Mouse (Mus musculus) hindbrain, embryonic 16.5 days (tissue): Measurements from ENCODE around the gene Slc46a1. TPM values are rescaled to one million over a fixed set of nuclear protein-coding genes. Genes with fewer than 3 reads are reported as not detected.

Experiments used
- ATAC-seq: fragments of 200-750 bp; cut with Nextera tagmentation; 2 replicates; pipeline ENCODE4 v1.8.0; 2017; ENCODE audit warnings: moderate TSS enrichment, moderate library complexity
- H3K27ac ChIP-seq: fragments of 300-500 bp; sonication (generic); 2 replicates; pipeline ENCODE4 v1.5.1; 2014; ENCODE audit warnings: low read depth, mild to moderate bottlenecking, control low read depth, low read length, moderate library complexity
- H3K27me3 ChIP-seq: fragments of 300-500 bp; sonication (generic); replicated peaks from 2 replicates; pipeline ENCODE4 v1.6.1; 2014; ENCODE audit warnings: low read length; ENCODE audit not compliant: control insufficient read depth, insufficient read depth
- H3K36me3 ChIP-seq: fragments of 300-500 bp; sonication (generic); 2 replicates; pipeline ENCODE4 v1.6.1; 2014; ENCODE audit warnings: mild to moderate bottlenecking, low read length, moderate library complexity, mixed read lengths; ENCODE audit not compliant: control insufficient read depth, insufficient read depth
- H3K4me1 ChIP-seq: fragments of 300-500 bp; sonication (generic); 2 replicates; pipeline ENCODE4 v1.6.1; 2014; ENCODE audit warnings: low read depth, low read length; ENCODE audit not compliant: control insufficient read depth, insufficient read depth
- H3K4me2 ChIP-seq: fragments of 300-500 bp; sonication (generic); 2 replicates; pipeline ENCODE4 v1.6.1; 2014; ENCODE audit warnings: mild to moderate bottlenecking, low read length, control low read depth, moderate library complexity
- H3K4me3 ChIP-seq: fragments of 300-500 bp; sonication (generic); 2 replicates; pipeline ENCODE4 v1.5.1; 2014; ENCODE audit warnings: mild to moderate bottlenecking, low read length, control low read depth, moderate library complexity
- H3K9ac ChIP-seq: fragments of 300-500 bp; sonication (generic); 2 replicates; pipeline ENCODE4 v1.6.1; 2014; ENCODE audit warnings: low read depth, mild to moderate bottlenecking, control low read depth, low read length, moderate library complexity
- H3K9me3 ChIP-seq: fragments of 300-500 bp; sonication (generic); 2 replicates; pipeline ENCODE4 v1.6.1; 2014; ENCODE audit warnings: mild to moderate bottlenecking, low read length, moderate library complexity; ENCODE audit not compliant: control insufficient read depth
- WGBS: fragments of 180-500 bp; shearing (Covaris S2); extraction: QIAGEN DNeasy Blood & Tissue Kit; methylation state at CpG from one replicate; pipeline ENCODE4 v1.1.7; 2014; 5-methylcytosine and 5-hydroxymethylcytosine counted together
- polyA plus RNA-seq: library from polyadenylated mRNA; unstranded; fragments of >200 nt; fragmentation: Nextera tagmentation; extraction: Ambion mirVana; gene quantifications from 2 replicates; pipeline ENCODE4 v1.2.1, GENCODE M21; 2015

The Slc46a1 gene
- polyA plus RNA-seq, 1 experiment from 2014 or later, result 27.8 TPM

DNA sequence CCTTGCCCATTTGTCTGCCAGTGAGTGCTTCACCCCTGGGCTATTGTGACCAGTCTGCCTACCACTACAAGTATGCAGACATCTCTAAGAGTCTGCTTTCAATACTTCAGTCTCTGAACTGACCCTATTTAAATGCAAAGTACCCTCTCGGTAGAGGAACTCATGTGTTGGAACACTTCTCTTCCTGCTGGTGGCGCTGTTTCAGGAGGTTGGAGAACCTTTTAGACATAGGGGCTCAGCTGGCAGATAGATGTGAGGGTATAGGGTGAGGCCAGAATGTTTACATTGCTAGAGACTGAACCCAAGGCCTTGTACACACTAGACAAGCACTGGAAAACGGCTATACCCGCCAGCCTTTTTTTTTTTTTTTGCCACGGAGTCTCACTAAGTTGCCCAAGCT, 37.2 kb upstream of the Slc46a1 start:
- Histone ChIP-seq H3K4me1 (no peaks in the 10 kb centered on the region), H3K36me3 (no peaks in the 10 kb centered on the region), H3K9ac (no peak overlapping the region), H3K9me3 (no peaks in the 10 kb centered on the region), H3K27ac (no peak overlapping the region), H3K4me2 (no peak overlapping the region), H3K4me3 (no peak overlapping the region), H3K27me3 (no peaks in the 10 kb centered on the region)
- no peak for ATAC-seq
- 71% methylated on average over 5 of the region's 5 CpGs for WGBS

DNA sequence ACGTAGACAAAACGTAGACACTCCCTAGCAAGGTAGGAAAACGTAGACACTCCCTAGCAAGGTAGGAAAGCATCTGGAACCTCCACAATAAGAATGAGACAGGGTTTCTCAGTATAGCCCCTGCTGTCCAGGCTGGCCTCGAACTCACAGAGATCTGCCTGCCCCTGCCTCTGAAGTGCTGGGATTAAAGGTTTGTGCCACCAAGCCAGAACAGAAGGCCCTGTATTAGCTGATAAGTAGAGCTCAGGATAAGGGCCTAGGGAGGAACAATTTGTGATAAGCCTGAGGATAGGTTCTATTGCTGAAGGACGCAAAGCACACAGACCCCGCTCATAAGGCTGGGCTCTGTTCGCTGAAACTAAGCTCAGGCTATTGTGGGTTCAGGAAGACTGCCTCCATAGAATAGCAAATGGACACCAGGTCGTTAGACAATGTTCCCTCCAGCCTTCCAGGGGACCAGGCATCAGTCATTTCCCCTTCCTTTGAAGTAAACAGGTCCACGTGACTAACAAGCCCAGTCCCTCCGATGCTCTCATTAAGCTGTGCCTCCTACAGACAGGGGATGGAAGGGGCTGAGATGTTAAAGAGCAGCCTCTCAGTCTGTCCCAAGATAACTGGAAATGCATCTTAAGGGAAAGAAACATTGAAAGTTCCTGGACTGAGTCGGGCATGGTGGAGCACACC, 35.2 kb upstream of the Slc46a1 start:
- Histone ChIP-seq H3K36me3 (no peaks in the 10 kb centered on the region), H3K4me3 (no peak overlapping the region), H3K9ac (no peak overlapping the region), H3K9me3 (no peaks in the 10 kb centered on the region), H3K27ac (no peak overlapping the region), H3K4me1 (no peaks in the 10 kb centered on the region), H3K4me2 (no peak overlapping the region), H3K27me3 (no peaks in the 10 kb centered on the region)
- WGBS, result 56% methylated on average over 11 of the region's 11 CpGs
- ATAC-seq, result no peak

DNA sequence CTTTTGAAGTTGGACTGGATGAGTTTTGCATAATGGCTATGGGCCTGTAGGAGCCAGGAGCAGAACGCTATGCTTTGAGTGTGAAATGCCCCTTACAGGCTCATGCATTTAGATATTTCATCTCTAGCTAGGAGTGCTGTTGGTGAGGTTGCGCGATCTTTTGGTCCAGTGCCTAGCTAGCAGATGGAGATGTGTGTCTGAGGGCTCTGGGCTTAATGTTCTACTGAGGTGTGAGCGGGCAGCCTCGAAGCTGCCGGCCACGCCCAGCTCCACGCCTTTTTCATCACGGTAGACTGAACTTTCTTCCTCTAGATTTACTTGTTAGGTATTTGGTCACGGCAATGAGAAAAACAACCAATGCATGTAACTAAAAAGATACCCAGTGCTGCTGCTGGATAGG, 34.3 kb upstream of the Slc46a1 start:
- no peaks in the 10 kb centered on the region for H3K4me1 ChIP-seq
- H3K9ac ChIP-seq, result no peak overlapping the region
- H3K36me3 ChIP-seq, result no peaks in the 10 kb centered on the region
- H3K27ac ChIP-seq, result no peak overlapping the region
- ATAC-seq, result no peak
- WGBS, result 88% methylated on average over 10 of the region's 10 CpGs
- H3K4me2 ChIP-seq, result no peak overlapping the region
- no peak overlapping the region for H3K4me3 ChIP-seq
- H3K9me3 ChIP-seq, result no peaks in the 10 kb centered on the region
- no peaks in the 10 kb centered on the region for H3K27me3 ChIP-seq

DNA sequence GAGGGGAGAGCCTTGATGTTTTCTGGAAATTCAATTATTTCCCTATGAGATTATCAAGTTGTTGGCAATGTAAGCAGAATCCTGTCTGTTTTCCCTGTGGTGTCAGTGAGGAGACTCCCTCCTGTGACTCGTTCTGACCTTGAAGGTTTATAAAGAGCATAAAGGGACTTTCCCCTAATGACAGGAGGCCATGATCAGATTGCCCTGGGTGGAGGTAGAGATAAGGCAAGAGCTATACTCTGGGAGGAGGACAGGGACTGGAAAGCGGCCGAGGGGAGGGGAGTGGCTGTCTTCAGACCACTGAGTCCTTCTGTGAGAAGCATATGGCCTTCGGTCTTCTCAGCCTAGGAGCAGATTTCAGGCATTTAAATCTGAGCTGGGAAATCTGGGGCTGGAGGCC, 31.4 kb upstream of the Slc46a1 start:
- ATAC-seq, result no peak
- Histone ChIP-seq H3K4me3 (no peak overlapping the region), H3K4me2 (no peak overlapping the region), H3K27ac (no peak overlapping the region), H3K4me1 (no peaks in the 10 kb centered on the region), H3K36me3 (no peaks in the 10 kb centered on the region), H3K9me3 (no peaks in the 10 kb centered on the region), H3K27me3 (no peaks in the 10 kb centered on the region), H3K9ac (no peak overlapping the region)
- 77% methylated on average over 4 of the region's 4 CpGs for WGBS

DNA sequence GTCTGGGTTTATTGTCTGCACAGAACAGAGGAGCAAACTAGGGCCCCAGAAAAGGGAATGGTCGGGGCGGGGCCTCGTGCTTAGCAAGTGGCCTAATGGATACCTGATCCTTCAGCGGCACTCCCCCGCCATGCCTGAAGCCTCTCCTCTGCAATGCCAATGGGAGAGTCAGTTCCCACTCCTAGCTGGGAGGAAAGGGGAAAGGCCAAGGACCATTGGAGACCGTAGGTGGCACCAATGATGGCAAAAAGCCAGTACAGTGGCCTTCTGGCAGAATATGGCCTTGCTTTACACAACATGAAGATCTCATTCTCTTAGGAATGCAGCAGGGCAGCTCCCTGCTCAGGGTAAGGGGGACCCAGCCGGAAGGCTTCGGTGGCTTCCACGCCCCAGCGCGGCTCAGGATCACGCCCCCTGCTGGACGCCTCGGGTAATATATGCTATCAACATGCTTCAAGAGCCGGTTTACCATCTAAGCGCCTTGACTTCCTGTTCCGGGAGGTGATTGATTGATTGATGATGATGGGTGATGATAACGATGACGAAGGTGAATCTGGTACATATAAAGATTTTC, 29.6 kb upstream of the Slc46a1 start:
- no peaks in the 10 kb centered on the region for H3K36me3 ChIP-seq
- no peak overlapping the region for H3K9ac ChIP-seq
- no peak overlapping the region for H3K4me2 ChIP-seq
- H3K27ac ChIP-seq, result no peak overlapping the region
- H3K4me1 ChIP-seq, result no peaks in the 10 kb centered on the region
- ATAC-seq, result no peak
- no peaks in the 10 kb centered on the region for H3K27me3 ChIP-seq
- H3K9me3 ChIP-seq, result no peaks in the 10 kb centered on the region
- 9% methylated on average over 19 of the region's 19 CpGs for WGBS
- H3K4me3 ChIP-seq, result no peak overlapping the region

DNA sequence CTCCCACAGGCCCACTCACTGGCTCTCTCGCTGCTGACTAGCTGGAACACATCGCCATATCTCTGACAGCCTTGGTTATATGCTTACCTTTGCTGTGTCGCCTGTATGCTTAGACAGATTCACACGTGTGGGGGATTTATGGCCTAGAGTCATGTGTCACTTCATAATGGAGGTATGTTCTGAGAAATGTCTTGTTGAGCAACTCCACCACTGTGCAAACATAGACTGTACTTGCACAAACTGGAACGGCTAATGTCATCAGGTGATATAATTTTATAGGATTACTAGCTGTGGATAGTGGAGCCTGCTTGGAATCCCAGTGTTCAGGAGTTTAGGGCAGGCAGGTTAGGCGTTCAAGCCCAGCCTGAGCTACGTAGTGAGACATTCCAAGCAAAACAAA, 28.3 kb upstream of the Slc46a1 start:
- H3K4me3 ChIP-seq, result no peak overlapping the region
- no peaks in the 10 kb centered on the region for H3K27me3 ChIP-seq
- H3K27ac ChIP-seq, result no peak overlapping the region
- H3K9me3 ChIP-seq, result no peaks in the 10 kb centered on the region
- H3K36me3 ChIP-seq, result no peaks in the 10 kb centered on the region
- no peak for ATAC-seq
- WGBS, result 95% methylated on average over 7 of the region's 7 CpGs
- no peak overlapping the region for H3K9ac ChIP-seq
- no peaks in the 10 kb centered on the region for H3K4me1 ChIP-seq
- no peak overlapping the region for H3K4me2 ChIP-seq

DNA sequence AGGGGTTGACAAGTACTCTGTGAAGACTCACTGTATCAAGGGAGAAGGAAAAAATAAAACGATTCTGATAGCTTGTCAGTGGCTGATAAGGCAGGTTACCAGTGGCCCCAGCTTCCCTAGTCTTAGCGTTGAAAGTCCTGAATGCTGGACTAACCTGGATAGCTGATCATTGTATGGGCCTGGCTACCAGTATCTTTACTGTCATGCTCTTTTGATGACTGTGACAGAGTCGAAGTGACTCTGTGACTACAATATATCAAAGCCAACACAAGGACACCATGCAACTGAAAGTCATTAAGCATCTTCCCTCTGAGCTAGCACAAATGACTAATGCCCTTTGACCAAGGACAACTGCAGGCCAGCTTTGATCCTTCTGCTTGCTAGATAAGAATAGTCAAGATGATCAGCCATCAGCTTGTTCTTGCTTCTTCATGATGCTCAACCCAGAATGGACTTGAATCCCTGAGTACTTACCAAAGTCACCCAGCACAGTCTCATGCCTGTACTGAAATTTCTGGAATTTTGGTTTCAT, 27.0 kb upstream of the Slc46a1 start:
- Histone ChIP-seq H3K4me2 (no peak overlapping the region), H3K27me3 (no peaks in the 10 kb centered on the region), H3K9me3 (no peaks in the 10 kb centered on the region), H3K36me3 (no peaks in the 10 kb centered on the region), H3K4me1 (no peaks in the 10 kb centered on the region), H3K27ac (no peak overlapping the region), H3K4me3 (no peak overlapping the region), H3K9ac (no peak overlapping the region)
- 86% methylated on average over 3 of the region's 3 CpGs for WGBS
- no peak for ATAC-seq

DNA sequence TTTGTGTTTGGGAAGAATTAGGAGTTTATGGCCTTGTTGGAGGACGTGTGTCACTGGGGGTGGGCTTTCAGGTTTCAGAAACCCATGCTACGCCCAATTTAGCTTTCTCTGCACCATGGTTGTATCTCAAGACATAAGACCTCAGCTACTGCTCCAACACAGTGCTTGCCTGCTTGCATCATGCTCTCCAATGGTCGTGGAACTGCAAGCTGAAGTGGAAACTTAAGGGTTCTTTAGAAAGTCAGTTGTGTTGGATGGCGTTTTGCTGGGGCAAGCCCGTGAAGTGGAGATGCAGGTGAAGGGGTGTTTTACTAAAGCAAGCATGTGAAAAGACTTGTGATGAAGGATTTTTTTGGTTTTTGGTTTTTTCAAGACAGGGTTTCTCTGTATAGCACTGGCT, 22.4 kb upstream of the Slc46a1 start:
- no peaks in the 10 kb centered on the region for H3K9me3 ChIP-seq
- H3K27me3 ChIP-seq, result no peaks in the 10 kb centered on the region
- no peak overlapping the region for H3K27ac ChIP-seq
- no peak overlapping the region for H3K4me3 ChIP-seq
- no peak overlapping the region for H3K4me2 ChIP-seq
- H3K9ac ChIP-seq, result no peak overlapping the region
- H3K36me3 ChIP-seq, result no peaks in the 10 kb centered on the region
- WGBS, result 82% methylated on average over 5 of the region's 5 CpGs
- H3K4me1 ChIP-seq, result no peaks in the 10 kb centered on the region
- ATAC-seq, result no peak

DNA sequence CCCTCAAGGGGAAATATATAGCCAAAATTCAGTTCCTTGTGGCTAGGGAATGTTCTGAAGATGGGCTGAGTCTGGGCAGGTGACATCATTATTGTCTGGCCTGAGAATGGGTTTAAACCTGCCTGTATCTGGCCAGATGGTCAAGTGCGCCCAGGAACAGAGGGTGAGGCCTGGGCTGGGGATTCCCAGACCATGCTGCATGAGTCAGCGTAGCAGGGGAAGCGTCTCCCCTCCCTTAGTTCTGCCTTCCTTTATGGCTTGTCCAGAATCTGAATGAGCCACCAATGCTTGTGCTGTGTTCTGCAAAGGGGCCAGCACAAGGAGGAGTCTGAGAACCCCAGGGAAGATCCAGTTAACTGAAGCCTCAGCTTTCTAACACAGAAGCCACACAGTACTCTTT, 18.3 kb upstream of the Slc46a1 start:
- Histone ChIP-seq H3K36me3 (no peaks in the 10 kb centered on the region), H3K4me2 (no peak overlapping the region), H3K9ac (no peak overlapping the region), H3K27ac (no peak overlapping the region), H3K9me3 (no peaks in the 10 kb centered on the region), H3K27me3 (no peaks in the 10 kb centered on the region), H3K4me3 (no peak overlapping the region), H3K4me1 (no peaks in the 10 kb centered on the region)
- 85% methylated on average over 3 of the region's 3 CpGs for WGBS
- ATAC-seq, result no peak
